Mouse (Mus musculus) midbrain, postnatal 0 days (tissue): ENCODE data around the gene Ppef1. TPM values are rescaled to one million over a fixed set of nuclear protein-coding genes. Genes with fewer than 3 reads are reported as not detected.

Experiments
- ATAC-seq: fragments of 200-750 bp; cut with Nextera tagmentation; 2 replicates; pipeline ENCODE4 v1.8.0; 2017; ENCODE audit warnings: moderate number of reproducible peaks, mild to moderate bottlenecking, moderate TSS enrichment, moderate library complexity; ENCODE audit not compliant: low FRiP score
- DNase-seq: peaks from one replicate; pipeline ENCODE4 v3.0.0-alpha.2; 2015; ENCODE audit warnings: low spot score
- H3K27ac ChIP-seq: fragments of 300-500 bp; sonication (generic); 2 replicates; pipeline ENCODE4 v1.5.1; 2014; ENCODE audit warnings: low read depth, mild to moderate bottlenecking, low read length, mixed read lengths
- H3K27me3 ChIP-seq: fragments of 300-500 bp; sonication (generic); 2 replicates; pipeline ENCODE4 v1.6.1; 2014; ENCODE audit warnings: low read length, control low read depth, mixed read lengths; ENCODE audit not compliant: insufficient read depth
- H3K36me3 ChIP-seq: fragments of 300-500 bp; sonication (generic); 2 replicates; pipeline ENCODE4 v1.6.1; 2014; ENCODE audit warnings: low read length, control low read depth, mixed read lengths; ENCODE audit not compliant: insufficient read depth
- H3K4me1 ChIP-seq: fragments of 300-500 bp; sonication (generic); 2 replicates; pipeline ENCODE4 v1.6.1; 2014; ENCODE audit warnings: mild to moderate bottlenecking, control low read depth, antibody characterized with exemption, low read length, mixed read lengths; ENCODE audit not compliant: insufficient read depth
- H3K4me2 ChIP-seq: fragments of 300-500 bp; sonication (generic); 2 replicates; pipeline ENCODE4 v1.6.1; 2014; ENCODE audit warnings: low read depth, mild to moderate bottlenecking, low read length, mixed read lengths; ENCODE audit not compliant: poor library complexity, severe bottlenecking
- H3K4me3 ChIP-seq: fragments of 300-500 bp; sonication (generic); 2 replicates; pipeline ENCODE4 v1.5.1; 2014; ENCODE audit warnings: low read depth, mild to moderate bottlenecking, low read length, moderate library complexity
- H3K9ac ChIP-seq: fragments of 300-500 bp; sonication (generic); replicated peaks from 2 replicates; pipeline ENCODE4 v1.6.1; 2014; ENCODE audit warnings: mild to moderate bottlenecking, low read length, moderate library complexity, mixed read lengths; ENCODE audit not compliant: poor library complexity, severe bottlenecking
- H3K9me3 ChIP-seq: fragments of 300-500 bp; sonication (generic); 2 replicates; pipeline ENCODE4 v1.6.1; 2016; ENCODE audit warnings: low read length, control low read depth
- CTCF ChIP-seq: IDR thresholded peaks from 2 replicates; pipeline ENCODE4 v1.5.1; 2016; ENCODE audit warnings: antibody characterized with exemption, mild to moderate bottlenecking
- WGBS: fragments of 180-500 bp; shearing (Covaris S2); extraction: QIAGEN DNeasy Blood & Tissue Kit; methylation state at CpG from one replicate; pipeline ENCODE4 v1.1.7; 2014; 5-methylcytosine and 5-hydroxymethylcytosine counted together
- polyA plus RNA-seq: library from polyadenylated mRNA; unstranded; fragments of >200 nt; fragmentation: Nextera tagmentation; extraction: Ambion mirVana; gene quantifications from 2 replicates; pipeline ENCODE4 v1.2.1, GENCODE M21; 2015
- total RNA-seq: library from RNA; depleted of rRNA; stranded (reverse); fragments of >200 nt; gene quantifications from 2 replicates; pipeline ENCODE4 v1.2.3, GENCODE M21; 2014

The Ppef1 gene
- total and polyA plus RNA-seq, 2 experiments from 2014 or later = 0.22 to 0.84 TPM

GRCm38 (mm10) chrX:160765389-160766232 is 30.0 kb upstream of the Ppef1 start:
- H3K4me1 ChIP-seq = no peaks in the 10 kb centered on the region
- TF ChIP-seq CTCF = no peak
- 36% methylated on average over 30 of the region's 30 CpGs for WGBS
- no peaks in the 10 kb centered on the region for H3K27me3 ChIP-seq
- ATAC-seq (peak; percentile 96), DNase-seq (peak; percentile 83)
- no peaks in the 10 kb centered on the region for H3K36me3 ChIP-seq
- no peak overlapping the region for H3K9ac ChIP-seq
- peak overlapping the region; percentile 40 for H3K4me3 ChIP-seq
- no peaks in the 10 kb centered on the region for H3K9me3 ChIP-seq
- peak overlapping the region; percentile 39 for H3K4me2 ChIP-seq
- no peak overlapping the region for H3K27ac ChIP-seq

- Histone ChIP-seq H3K27ac (no peak overlapping the region), H3K4me3 (no peak overlapping the region), H3K27me3 (no peaks in the 10 kb centered on the region), H3K36me3 (no peaks in the 10 kb centered on the region), H3K9ac (no peak overlapping the region), H3K9me3 (no peaks in the 10 kb centered on the region), H3K4me2 (no peak overlapping the region), H3K4me1 (no peaks in the 10 kb centered on the region)
- no peak for TF ChIP-seq CTCF
- ATAC-seq (no peak), DNase-seq (no peak)
- 94% methylated on average over 8 of the region's 8 CpGs for WGBS
Measured at GRCm38 (mm10) chrX:160750808-160751207, 15.2 kb upstream of the Ppef1 start.

DNA sequence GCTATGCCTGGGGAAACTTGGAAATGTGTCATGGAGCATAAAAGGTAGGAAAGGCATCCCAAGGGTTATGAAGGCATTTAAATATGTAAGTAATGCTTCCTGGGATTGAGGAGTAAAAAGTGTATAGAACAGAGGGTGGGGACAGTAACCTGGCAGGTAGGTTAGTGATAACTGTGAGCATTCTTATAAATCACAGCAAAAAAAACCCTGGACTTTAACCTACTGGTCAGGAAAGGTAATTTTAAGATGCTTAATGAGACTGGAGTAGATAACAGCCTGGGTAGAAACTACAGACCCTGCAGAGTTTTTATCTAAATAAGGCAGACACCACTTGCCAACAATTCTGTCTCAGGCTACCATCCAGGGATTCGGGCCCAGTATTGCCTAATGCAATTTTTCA is 13.1 kb upstream of the Ppef1 start:
- H3K9ac ChIP-seq = no peak overlapping the region
- no peak overlapping the region for H3K4me2 ChIP-seq
- no peaks in the 10 kb centered on the region for H3K36me3 ChIP-seq
- H3K4me1 ChIP-seq = no peaks in the 10 kb centered on the region
- no peaks in the 10 kb centered on the region for H3K9me3 ChIP-seq
- H3K27ac ChIP-seq = no peak overlapping the region
- H3K4me3 ChIP-seq = no peak overlapping the region
- DNase-seq (no peak), ATAC-seq (no peak)
- TF ChIP-seq CTCF = no peak
- no peaks in the 10 kb centered on the region for H3K27me3 ChIP-seq
- WGBS = 63% methylated on average over 1 of the region's 1 CpGs

DNA sequence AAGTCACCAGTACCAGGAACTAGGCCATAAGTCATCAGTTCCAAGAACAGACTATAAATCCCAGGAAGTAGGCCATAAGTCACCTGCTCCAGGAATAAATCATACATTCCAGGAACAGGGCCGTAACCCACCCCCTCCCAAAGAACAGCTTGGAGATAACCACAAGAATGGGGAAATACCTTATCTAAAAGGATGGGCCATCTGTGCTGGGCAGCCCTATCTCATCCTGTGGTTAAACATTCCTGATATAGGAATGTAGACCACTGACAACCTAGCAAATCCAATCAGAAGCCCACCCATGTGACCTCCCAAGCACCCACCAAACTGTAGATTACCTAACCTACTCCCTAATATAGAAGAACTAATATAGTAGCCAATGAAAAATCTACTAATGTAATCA is 9.8 kb upstream of the Ppef1 start:
- Histone ChIP-seq H3K9ac (no peak overlapping the region), H3K27me3 (no peaks in the 10 kb centered on the region), H3K4me1 (no peaks in the 10 kb centered on the region), H3K9me3 (no peaks in the 10 kb centered on the region), H3K27ac (no peak overlapping the region), H3K36me3 (no peaks in the 10 kb centered on the region), H3K4me2 (no peak overlapping the region), H3K4me3 (no peak overlapping the region)
- no peak for DNase-seq
- WGBS = 95% methylated on average over 1 of the region's 1 CpGs
- ATAC-seq = no peak
- no peak for TF ChIP-seq CTCF

- no peak for TF ChIP-seq CTCF
- Histone ChIP-seq H3K9ac (no peak overlapping the region), H3K36me3 (no peaks in the 10 kb centered on the region), H3K27ac (no peak overlapping the region), H3K4me1 (no peaks in the 10 kb centered on the region), H3K4me3 (no peak overlapping the region), H3K27me3 (no peaks in the 10 kb centered on the region), H3K4me2 (no peak overlapping the region), H3K9me3 (no peaks in the 10 kb centered on the region)
- WGBS = 10% methylated on average over 1 of the region's 1 CpGs
- DNase-seq (peak; percentile 40), ATAC-seq (no peak)
Measured at GRCm38 (mm10) chrX:160699171-160699570, 36.4 kb downstream of the Ppef1 start.

- Histone ChIP-seq H3K4me2 (no peak overlapping the region), H3K27ac (no peak overlapping the region), H3K4me3 (no peak overlapping the region), H3K9me3 (no peaks in the 10 kb centered on the region), H3K9ac (no peak overlapping the region), H3K4me1 (no peaks in the 10 kb centered on the region), H3K27me3 (no peaks in the 10 kb centered on the region), H3K36me3 (no peaks in the 10 kb centered on the region)
- TF ChIP-seq CTCF = no peak
- no peak for ATAC-seq
- DNase-seq = no peak
- WGBS = 77% methylated on average over 3 of the region's 3 CpGs
Measured at GRCm38 (mm10) chrX:160691559-160691958, 44.0 kb downstream of the Ppef1 start.
